9 mouse cellular contexts compared by ENCODE assay signal in the genomic region with DNA sequence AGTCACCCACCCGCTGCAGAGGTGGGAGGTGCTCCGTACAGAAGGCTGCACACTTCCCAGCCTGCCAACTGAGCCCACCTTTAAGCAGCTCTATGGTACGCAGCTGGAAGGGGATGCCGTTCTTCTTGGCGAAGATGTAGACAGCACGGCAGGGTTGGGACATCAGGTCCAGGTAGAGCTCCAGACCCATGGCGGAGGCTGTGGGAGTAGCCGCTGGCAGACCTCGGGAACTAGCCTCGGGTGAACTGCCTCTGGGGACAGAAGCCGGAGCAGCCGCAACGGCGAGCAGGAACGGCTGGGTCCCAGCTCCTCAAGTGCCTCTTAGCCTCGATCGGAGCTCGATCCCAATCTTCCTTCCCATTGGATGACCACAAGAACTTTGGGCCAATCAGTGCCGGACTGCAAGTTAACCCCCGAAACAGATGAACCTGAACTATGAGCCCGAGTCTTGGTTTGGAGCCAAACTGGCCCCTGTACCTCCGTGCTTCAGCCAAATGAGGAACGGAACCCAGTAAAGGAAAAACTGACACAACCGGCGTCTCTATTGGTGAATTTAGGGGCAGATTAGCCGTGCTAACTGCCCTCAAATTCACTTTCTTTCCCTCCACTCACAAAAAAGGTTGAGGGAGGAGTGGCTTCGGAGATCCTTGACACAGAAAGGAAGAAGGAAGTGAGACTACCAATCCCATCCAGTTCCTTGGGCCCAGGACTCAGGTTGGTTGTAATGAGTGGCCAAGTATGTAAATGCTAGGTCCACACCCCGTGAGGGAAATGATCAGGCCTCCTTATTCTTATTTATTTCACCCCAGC. TPM values are rescaled to one million over a fixed set of nuclear protein-coding genes. Genes with fewer than 3 reads are reported as not detected.
DNase-seq lines count a peak whose midpoint lies in the region; ATAC-seq and TF ChIP-seq lines count a peak whose summit lies in the region.
"Had no signal": no experiment of that assay in that cellular context is flagged by ENCODE, and none has a peak within 500 bp of the region (broad histone marks: within the 10 kb centered on the region; RNA-seq: fewer than 3 reads in every experiment).

TSS of gene Gm20441 (minus strand) at position 186 of the 810 bp plus-strand sequence.
TSS of gene Gstt3 (minus strand) at position 646 of the 810 bp plus-strand sequence.

- peaks cover 3% of the 10 kb centered on the region; the same call in 1 of the 2 replicates for H3K9me3 ChIP-seq in heart, embryonic 13.5 days
- no peaks in the 10 kb centered on the region for H3K9me3 ChIP-seq in kidney, embryonic 15.5 days (replicated peaks)

- under 1% methylated on average over 28 of the region's 28 CpGs for WGBS in heart, embryonic 13.5 days
- under 1% methylated on average over 28 of the region's 28 CpGs for WGBS in kidney, embryonic 15.5 days

- no peaks in the 10 kb centered on the region; the same call in 1 of the 2 replicates for H3K4me1 ChIP-seq in embryonic fibroblast, embryonic 13.5 days (ENCODE audit: control insufficient read depth, insufficient read depth, low read length)
- peaks cover 9% of the 10 kb centered on the region for H3K4me1 ChIP-seq in heart, embryonic 13.5 days
- H3K4me1 ChIP-seq in kidney, embryonic 15.5 days = peaks cover 12% of the 10 kb centered on the region

- H3K27me3 ChIP-seq in heart, embryonic 13.5 days (replicated peaks) = peaks cover 38% of the 10 kb centered on the region
- peaks cover 10% of the 10 kb centered on the region; the same call in 1 of the 2 replicates for H3K27me3 ChIP-seq in kidney, embryonic 15.5 days

- H3K9ac ChIP-seq in heart, embryonic 13.5 days = peak within 1 kb of the TSS; percentile 79
- peak within 1 kb of the TSS; percentile 44 for H3K9ac ChIP-seq in kidney, embryonic 15.5 days

- DNase-seq in A20 (ENCODE audit: low read depth, low spot score) (peak; percentile 84), NIH3T3 (ENCODE audit: low read depth) (peak; percentile 79)
- DNase-seq in lung, postnatal 14 days = peak; percentile 68
- DNase-seq in retina, embryonic 14.5 days (ENCODE audit: low spot score) = peak; percentile 71
- no peak for DNase-seq in layer of hippocampus, adult 8-10 months (ENCODE audit: low spot score in 2 of 2)

- H3K27ac ChIP-seq in embryonic fibroblast, embryonic 13.5 days (ENCODE audit: insufficient read depth, low read length) = peak within 1 kb of the TSS; percentile 38; the same call in 1 of the 2 replicates
- no peak within 1 kb of the TSS for H3K27ac ChIP-seq in heart, embryonic 13.5 days (replicated peaks)
- peak within 1 kb of the TSS; percentile 85 for H3K27ac ChIP-seq in kidney, embryonic 15.5 days

- H3K36me3 ChIP-seq in heart, embryonic 13.5 days = no peaks in the 10 kb centered on the region
- no peaks in the 10 kb centered on the region for H3K36me3 ChIP-seq in kidney, embryonic 15.5 days

- H3K4me3 ChIP-seq in embryonic fibroblast, embryonic 13.5 days (ENCODE audit: insufficient read depth, low read length) = peak within 1 kb of the TSS; percentile 64
- peak within 1 kb of the TSS; percentile 57 for H3K4me3 ChIP-seq in heart, embryonic 13.5 days
- H3K4me3 ChIP-seq in kidney, embryonic 15.5 days (replicated peaks) = peak within 1 kb of the TSS; percentile 48

- no peak for TF ChIP-seq CTCF in embryonic fibroblast, embryonic 13.5 days (IDR thresholded peaks at IDR 0.05; ENCODE audit: borderline replicate concordance, insufficient read depth, low read length)

- peak; percentile 78 for TF ChIP-seq POLR2A in embryonic fibroblast, embryonic 13.5 days (IDR thresholded peaks at IDR 0.05; ENCODE audit: low read depth, low read length)

- peak within 1 kb of the TSS; percentile 94 for H3K4me2 ChIP-seq in heart, embryonic 13.5 days
- peak within 1 kb of the TSS; percentile 82 for H3K4me2 ChIP-seq in kidney, embryonic 15.5 days

- ATAC-seq in heart, embryonic 13.5 days (ENCODE audit: extremely low read depth, insufficient number of reproducible peaks, low FRiP score, low TSS enrichment) = peak; percentile 19; the same call in 1 of the 2 replicates
- peak; percentile 89 for ATAC-seq in kidney, embryonic 15.5 days (replicated peaks; ENCODE audit: low FRiP score)

RNA-seq across cellular contexts. Expression of gene Gm20441, which starts in this region (rescaled TPM):
- not detected in 2 replicates for polyA plus RNA-seq in embryonic fibroblast, embryonic 13.5 days (2011; ENCODE audit: insufficient read length, low read depth, missing spikeins)
- polyA plus RNA-seq in heart, embryonic 13.5 days (2015; fragmentation: Nextera tagmentation; extraction: Ambion mirVana) = not detected in 2 replicates
- 0.40 TPM in 1 of 2 replicates, not detected in the other for polyA plus RNA-seq in kidney, embryonic 15.5 days (2015; fragmentation: Nextera tagmentation; extraction: Ambion mirVana)
- not detected for total RNA-seq in layer of hippocampus, adult 8-10 months (2022)
- total RNA-seq: layer of hippocampus, postnatal 10 days had no signal

RNA-seq across cellular contexts. Expression of gene Gstt3, which starts in this region (rescaled TPM):
- 14.0 and 15.5 TPM in 2 replicates for polyA plus RNA-seq in embryonic fibroblast, embryonic 13.5 days (2011; ENCODE audit: insufficient read length, low read depth, missing spikeins)
- 3.2 and 4.1 TPM in 2 replicates for polyA plus RNA-seq in heart, embryonic 13.5 days (2015; fragmentation: Nextera tagmentation; extraction: Ambion mirVana)
- 42.2 and 43.8 TPM in 2 replicates for polyA plus RNA-seq in kidney, embryonic 15.5 days (2015; fragmentation: Nextera tagmentation; extraction: Ambion mirVana)
- total RNA-seq in layer of hippocampus, adult 8-10 months (2022) = 1 to 10 TPM; 2.0 to 7.7 (median 4.3) TPM

Comparison
In these comparisons a context has a peak if more than half of its experiments do, and no peak if none do; other contexts are left out.
1. DNase-seq: peak in A20 (single experiment), NIH3T3 (single experiment), lung, postnatal 14 days (single experiment) and retina, embryonic 14.5 days (single experiment); none in layer of hippocampus, adult 8-10 months (0 of 2).
2. Peak in every context shown above with its lines, with median percentiles within 50 percentile points of each other: H3K4me3 ChIP-seq.